Mouse (Mus musculus) CH12.LX (cell line): ENCODE data around the gene Gatd1.

Source experiments
- CTCF ChIP-seq, 2 experiments: IDR thresholded peaks in 1 of 2; conservative IDR thresholded peaks in 1 of 2; 2 replicates each; pipeline ENCODE4 v1.5.1; 2011 to 2012; ENCODE audit warnings: low read depth in 2 of 2, low read length in 2 of 2, improper control_type of control experiment in 1 of 2, inconsistent platforms in 1 of 2, mild to moderate bottlenecking in 1 of 2, moderate library complexity in 1 of 2
- EP300 ChIP-seq: IDR thresholded peaks from 2 replicates; pipeline ENCODE4 v1.6.1; 2011; ENCODE audit warnings: low read length, improper control_type of control experiment
- KAT2A ChIP-seq: IDR thresholded peaks from 2 replicates; pipeline ENCODE4 v1.6.1; 2012; ENCODE audit warnings: low read length, improper control_type of control experiment, inconsistent platforms; ENCODE audit not compliant: insufficient replicate concordance
- MAX ChIP-seq: IDR thresholded peaks from 2 replicates; pipeline ENCODE4 v1.6.1; 2011; ENCODE audit warnings: low read length, improper control_type of control experiment
- MEF2A ChIP-seq: IDR thresholded peaks from 2 replicates; pipeline ENCODE4 v1.6.1; 2014; ENCODE audit warnings: low read depth, mild to moderate bottlenecking, inconsistent platforms, low read length, improper control_type of control experiment, borderline replicate concordance
- MXI1 ChIP-seq: IDR thresholded peaks from 2 replicates; pipeline ENCODE4 v1.6.1; 2011; ENCODE audit warnings: mild to moderate bottlenecking, low read depth, low read length, improper control_type of control experiment
- MYC ChIP-seq: IDR thresholded peaks from 2 replicates; pipeline ENCODE4 v1.6.1; 2011; ENCODE audit warnings: low read depth, mild to moderate bottlenecking, improper control_type of control experiment, low read length
- NELFE ChIP-seq: IDR thresholded peaks from 2 replicates; pipeline ENCODE4 v1.6.1; 2011; ENCODE audit warnings: low read depth, low read length, improper control_type of control experiment
- POLR2A ChIP-seq: IDR thresholded peaks from 2 replicates; pipeline ENCODE4 v1.6.1; 2011; ENCODE audit warnings: low read depth, mild to moderate bottlenecking, improper control_type of control experiment, low read length
- POLR2AphosphoS2 ChIP-seq: IDR thresholded peaks from 2 replicates; pipeline ENCODE4 v1.6.1; 2011; ENCODE audit warnings: low read depth, low read length, improper control_type of control experiment
- RAD21 ChIP-seq: IDR thresholded peaks from 2 replicates; pipeline ENCODE4 v1.6.1; 2011; ENCODE audit warnings: low read depth, mild to moderate bottlenecking, low read length, improper control_type of control experiment, moderate library complexity
- SIN3A ChIP-seq: IDR thresholded peaks from 2 replicates; pipeline ENCODE4 v1.6.1; 2012; ENCODE audit warnings: low read length, improper control_type of control experiment, inconsistent platforms
- TCF12 ChIP-seq: IDR thresholded peaks from 2 replicates; pipeline ENCODE4 v1.6.1; 2014; ENCODE audit warnings: low read depth, mild to moderate bottlenecking, inconsistent platforms, low read length, improper control_type of control experiment
- ZC3H11A ChIP-seq: IDR thresholded peaks from 2 replicates; pipeline ENCODE4 v1.6.1; 2012; ENCODE audit warnings: low read depth, mild to moderate bottlenecking, inconsistent platforms, low read length, improper control_type of control experiment

DNA sequence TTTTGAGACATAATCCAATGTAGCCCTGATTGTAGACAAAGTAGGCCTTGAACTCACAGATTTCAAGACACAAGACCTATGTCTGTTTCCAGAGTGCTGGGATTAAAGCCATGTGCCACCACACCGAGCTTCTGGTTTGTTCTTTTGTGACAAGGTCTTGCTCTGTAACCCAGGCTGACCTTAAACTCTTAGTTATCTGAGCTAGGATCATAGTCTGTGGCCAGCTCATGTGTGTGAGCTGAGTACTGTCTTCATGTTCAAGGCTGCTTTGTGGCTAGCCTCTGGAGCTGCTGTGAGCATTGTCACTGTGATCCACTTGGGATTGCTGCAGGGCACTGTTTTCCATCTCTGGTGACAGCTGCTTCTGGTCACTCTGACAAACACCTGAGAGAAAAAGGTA, 18.6 kb downstream of the Gatd1 start:
- no peak for TF ChIP-seq POLR2A
- no peak for TF ChIP-seq TCF12
- TF ChIP-seq NELFE = no peak
- TF ChIP-seq CTCF (conservative IDR thresholded peaks at IDR 0.05 in 1 of 2, IDR thresholded peaks at IDR 0.05 in 1 of 2; ENCODE audit: low read depth in 2 of 2, low read length in 2 of 2) = no peak
- TF ChIP-seq ZC3H11A = no peak
- TF ChIP-seq RAD21 = no peak
- no peak for TF ChIP-seq POLR2AphosphoS2
- TF ChIP-seq MEF2A = no peak
- TF ChIP-seq MXI1 = no peak
- no peak for TF ChIP-seq MAX
- TF ChIP-seq KAT2A = no peak
- TF ChIP-seq SIN3A = no peak
- no peak for TF ChIP-seq MYC
- no peak for TF ChIP-seq EP300
